In the genomic region with DNA sequence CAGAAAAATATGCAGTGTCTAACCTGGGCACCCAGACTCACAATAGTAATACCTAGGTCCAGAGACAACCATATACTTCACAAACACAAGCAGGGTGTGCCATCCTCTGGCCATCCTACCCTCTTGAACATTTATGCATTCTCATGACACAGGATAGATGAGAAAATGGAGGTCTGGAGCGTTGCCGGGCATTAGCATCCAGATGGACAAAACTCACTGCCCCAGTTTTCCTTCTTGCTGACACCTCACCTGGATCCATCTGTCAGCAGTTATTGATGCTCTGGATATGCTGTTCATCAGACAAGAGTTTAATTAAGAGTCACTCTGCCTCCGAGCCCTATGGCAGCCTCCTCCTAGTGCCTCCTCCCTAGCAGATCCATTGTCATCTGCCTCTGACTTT, we compare ENCODE assay signal across 19 mouse cellular contexts.
DNase-seq lines count a peak whose midpoint lies in the region; ATAC-seq and TF ChIP-seq lines count a peak whose summit lies in the region.
"Had no signal": no experiment of that assay in that cellular context is flagged by ENCODE, and none has a peak within 500 bp of the region (broad histone marks: within the 10 kb centered on the region; RNA-seq: fewer than 3 reads in every experiment).

No protein-coding gene starts in this region.

- no peak overlapping the region for H3K4me3 ChIP-seq in cerebellum, adult 2 months (replicated peaks; ENCODE audit: insufficient read depth, low read depth, low read length)
- H3K4me3 ChIP-seq in layer of hippocampus, adult 2 months, result no peak overlapping the region
- H3K4me3 ChIP-seq: forebrain, embryonic 13.5 days; heart, embryonic 10.5 days; heart, embryonic 15.5 days; left cerebral cortex, adult 2 months; limb, embryonic 12.5 days; liver, embryonic 15.5 days had no signal

- 22% methylated on average over 3 of the region's 3 CpGs for WGBS in cerebellum, adult 2 months

- no peaks in the 10 kb centered on the region for H3K27me3 ChIP-seq in cerebellum, adult 2 months (ENCODE audit: control insufficient read depth, insufficient read depth, low read length)
- H3K27me3 ChIP-seq: forebrain, embryonic 13.5 days; heart, embryonic 15.5 days; limb, embryonic 12.5 days; liver, embryonic 15.5 days; Patski had no signal

- TF ChIP-seq POLR2A in cerebellum, adult 2 months (IDR thresholded peaks at IDR 0.05; ENCODE audit: borderline replicate concordance, insufficient read depth, low read length), result no peak

- no peak for TF ChIP-seq CTCF in cerebellum, adult 2 months (IDR thresholded peaks at IDR 0.05; ENCODE audit: borderline replicate concordance, insufficient read depth, low read depth, low read length)
- TF ChIP-seq CTCF in layer of hippocampus, adult 2 months (conservative IDR thresholded peaks at IDR 0.05), result no peak

- DNase-seq in cerebellum, adult 2 months, result peak; percentile 55 to 66
- DNase-seq in layer of hippocampus, adult 2 months (ENCODE audit: low spot score in 2 of 2), result no peak
- DNase-seq in layer of hippocampus, adult 9-10 months (ENCODE audit: low spot score), result no peak
- peak; percentile 63 for DNase-seq in brain, adult 2 months (ENCODE audit: low read depth, low spot score)
- peak; percentile 65 for DNase-seq in cerebellum, adult 9-11 months
- no peak for DNase-seq in frontal cortex, adult 2 months (ENCODE audit: extremely low spot score in 1 of 2, low spot score in 1 of 2)
- DNase-seq in adrenal gland, adult 18-20 months (ENCODE audit: low spot score in 2 of 2), result no peak
- DNase-seq: gastrocnemius, postnatal 25 days; lung, embryonic 14.5 days; thymus, adult 2 months; thymus, postnatal 36 days had no signal

- ATAC-seq in cerebellum, adult (ENCODE audit: insufficient number of reproducible peaks, low FRiP score, low TSS enrichment), result no peak
- ATAC-seq: forebrain, embryonic 13.5 days; Patski had no signal

- H3K27ac ChIP-seq in cerebellum, adult 2 months (ENCODE audit: insufficient read depth, low read length), result peak overlapping the region; percentile 26
- H3K27ac ChIP-seq in layer of hippocampus, adult 2 months, result peak overlapping the region; percentile 36; the same call in 1 of the 2 replicates
- H3K27ac ChIP-seq: heart, embryonic 10.5 days; heart, embryonic 15.5 days; left cerebral cortex, adult 2 months; limb, embryonic 12.5 days; liver, embryonic 15.5 days had no signal

- peaks cover 29% of the 10 kb centered on the region; the same call in 1 of the 2 replicates for H3K4me1 ChIP-seq in cerebellum, adult 2 months (ENCODE audit: control insufficient read depth, insufficient read depth, low read length)
- H3K4me1 ChIP-seq: forebrain, embryonic 13.5 days; heart, embryonic 10.5 days; heart, embryonic 15.5 days; limb, embryonic 12.5 days; liver, embryonic 15.5 days had no signal

Comparison
In these comparisons a context has a peak if more than half of its experiments do, and no peak if none do; other contexts are left out.
1. DNase-seq: peak in cerebellum, adult 2 months (2 of 2), brain, adult 2 months (single experiment) and cerebellum, adult 9-11 months (single experiment); none in layer of hippocampus, adult 2 months (0 of 2), layer of hippocampus, adult 9-10 months (single experiment), frontal cortex, adult 2 months (0 of 2) and adrenal gland, adult 18-20 months (0 of 2).